Mouse (Mus musculus): ENCODE measurements around the gene Rnf151.
A peak's percentile ranks its signal among the peaks of the same experiment; 100 is the strongest.

The Rnf151 gene

GRCm38 (mm10) chr17:24705821-24706220, 12.0 kb downstream of the Rnf151 start:
- no peak for DNase-seq (ENCODE audit: low read depth, low spot score)

GRCm38 (mm10) chr17:24701251-24701650, 16.6 kb downstream of the Rnf151 start:
- no peak for DNase-seq (ENCODE audit: low read depth, low spot score)

- DNase-seq (ENCODE audit: low read depth, low spot score), result no peak
These were observed 18.4 kb downstream of the Rnf151 start for GRCm38 (mm10) chr17:24699473-24699872.

GRCm38 (mm10) chr17:24698715-24699114, 19.1 kb downstream of the Rnf151 start:
- DNase-seq (ENCODE audit: low read depth, low spot score), result no peak

- DNase-seq (ENCODE audit: low read depth, low spot score), result peak; percentile 58
These were observed 19.9 kb downstream of the Rnf151 start for GRCm38 (mm10) chr17:24697985-24698384.

- peak; percentile 92 for DNase-seq (ENCODE audit: low read depth, low spot score)
These were observed 21.7 kb downstream of the Rnf151 start, which contains the start of the genes Gfer and Noxo1 for GRCm38 (mm10) chr17:24696011-24696697. Gene Gfer, minus strand, starts transcription at chr17:24696156. Gene Noxo1, plus strand, starts transcription at chr17:24696234.

- DNase-seq (ENCODE audit: low read depth, low spot score), result no peak
These were observed 22.4 kb downstream of the Rnf151 start for GRCm38 (mm10) chr17:24695326-24696010.

- no peak for DNase-seq (ENCODE audit: low read depth, low spot score)
These were observed 25.5 kb downstream of the Rnf151 start for GRCm38 (mm10) chr17:24692385-24692784.

- DNase-seq (ENCODE audit: low read depth, low spot score), result no peak
These were observed 28.4 kb downstream of the Rnf151 start, which contains the start of gene Syngr3 for GRCm38 (mm10) chr17:24689251-24690081. Gene Syngr3, minus strand, starts transcription at chr17:24689955.

- DNase-seq (ENCODE audit: low read depth, low spot score), result no peak
These were observed 30.3 kb downstream of the Rnf151 start for GRCm38 (mm10) chr17:24687599-24687998.

GRCm38 (mm10) chr17:24687146-24687595, 30.7 kb downstream of the Rnf151 start:
- DNase-seq (ENCODE audit: low read depth, low spot score), result peak; percentile 75

GRCm38 (mm10) chr17:24686514-24686913, 31.3 kb downstream of the Rnf151 start:
- peak; percentile 89 for DNase-seq (ENCODE audit: low read depth, low spot score)

GRCm38 (mm10) chr17:24677500-24678080, 40.3 kb downstream of the Rnf151 start:
- DNase-seq (ENCODE audit: low read depth, low spot score), result peak; percentile 66

- DNase-seq (ENCODE audit: low read depth, low spot score), result no peak
These were observed 41.0 kb downstream of the Rnf151 start for GRCm38 (mm10) chr17:24676877-24677276.

- peak; percentile 92 for DNase-seq (ENCODE audit: low read depth, low spot score)
These were observed 41.7 kb downstream of the Rnf151 start for GRCm38 (mm10) chr17:24676187-24676586.

GRCm38 (mm10) chr17:24674277-24674676, 43.6 kb downstream of the Rnf151 start:
- no peak for DNase-seq (ENCODE audit: low read depth, low spot score)

GRCm38 (mm10) chr17:24672141-24672540, 45.7 kb downstream of the Rnf151 start:
- DNase-seq (ENCODE audit: low read depth, low spot score), result peak; percentile 83

- no peak for DNase-seq (ENCODE audit: low read depth, low spot score)
These were observed 46.5 kb downstream of the Rnf151 start for GRCm38 (mm10) chr17:24671346-24671745.

GRCm38 (mm10) chr17:24670246-24670844, 47.5 kb downstream of the Rnf151 start:
- DNase-seq (ENCODE audit: low read depth, low spot score), result no peak

- peak; percentile 98 for DNase-seq (ENCODE audit: low read depth, low spot score)
These were observed 48.2 kb downstream of the Rnf151 start, which contains the start of gene Zfp598 for GRCm38 (mm10) chr17:24669545-24670245. Gene Zfp598, plus strand, starts transcription at chr17:24669687.
